Mouse (Mus musculus): ENCODE measurements around the gene Smndc1.

The Smndc1 gene

DNA sequence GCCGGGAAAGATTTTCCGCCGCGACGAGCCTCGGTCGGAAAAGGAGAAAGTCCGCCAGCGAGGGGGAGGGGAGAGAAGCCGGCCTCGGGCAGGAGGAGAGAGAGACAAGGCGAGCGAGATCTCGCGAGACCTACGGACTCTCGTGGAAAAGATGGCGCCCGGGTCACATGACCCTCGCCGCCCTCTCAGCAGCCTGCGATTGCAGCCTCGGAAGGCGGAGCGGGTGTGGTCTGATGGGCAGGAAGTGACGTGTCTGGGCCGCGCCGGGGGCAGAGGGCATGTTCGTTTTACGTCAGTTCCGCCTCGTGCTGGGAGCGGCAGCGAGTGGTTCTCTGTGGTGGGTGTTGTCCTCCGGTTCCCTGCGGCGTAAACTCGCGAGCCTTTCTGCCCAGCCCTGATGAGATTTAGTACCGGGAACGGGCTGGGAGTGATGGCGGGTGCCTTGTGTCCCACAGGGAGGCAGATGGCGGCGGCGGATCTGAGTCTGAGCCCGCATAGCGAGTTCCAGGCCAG is at the start of gene Smndc1:
Gene Smndc1, minus strand, starts transcription at position 84 of the 513 bp plus-strand sequence.
- DNase-seq: peak; percentile 100

- no peak for DNase-seq
Measured at GRCm38 (mm10) chr19:53439340-53439739, 49.0 kb upstream of the Smndc1 start.

- no peak for DNase-seq
Measured at GRCm38 (mm10) chr19:53437991-53438390, 47.6 kb upstream of the Smndc1 start.

GRCm38 (mm10) chr19:53437311-53437958 is 47.1 kb upstream of the Smndc1 start:
- DNase-seq: peak; percentile 76 to 89

GRCm38 (mm10) chr19:53433949-53434689 is 43.7 kb upstream of the Smndc1 start:
- no peak for DNase-seq

DNA sequence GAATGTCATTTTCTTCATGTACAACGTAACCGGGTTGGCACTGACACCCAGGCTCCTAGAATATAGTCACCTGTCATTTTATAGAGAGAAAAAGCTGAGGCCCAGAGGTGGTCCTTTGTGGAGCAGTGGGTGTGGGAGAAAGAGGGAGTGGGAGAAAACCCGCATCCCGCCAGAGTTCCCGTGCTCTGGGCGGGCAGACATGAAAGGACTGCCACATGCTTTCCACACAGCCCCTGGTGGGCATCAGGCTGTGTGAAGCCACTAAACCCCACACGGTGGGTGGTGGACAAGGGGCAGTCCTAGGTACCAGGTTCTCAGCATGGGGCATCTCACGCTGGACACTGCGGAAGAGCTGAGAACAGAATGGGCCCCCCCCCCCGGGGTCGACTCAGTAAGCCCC is 40.6 kb upstream of the Smndc1 start:
- DNase-seq: no peak

GRCm38 (mm10) chr19:53430356-53430755 is 40.0 kb upstream of the Smndc1 start:
- no peak for DNase-seq

- no peak for DNase-seq
Measured at GRCm38 (mm10) chr19:53427817-53428216, 37.4 kb upstream of the Smndc1 start.

DNA sequence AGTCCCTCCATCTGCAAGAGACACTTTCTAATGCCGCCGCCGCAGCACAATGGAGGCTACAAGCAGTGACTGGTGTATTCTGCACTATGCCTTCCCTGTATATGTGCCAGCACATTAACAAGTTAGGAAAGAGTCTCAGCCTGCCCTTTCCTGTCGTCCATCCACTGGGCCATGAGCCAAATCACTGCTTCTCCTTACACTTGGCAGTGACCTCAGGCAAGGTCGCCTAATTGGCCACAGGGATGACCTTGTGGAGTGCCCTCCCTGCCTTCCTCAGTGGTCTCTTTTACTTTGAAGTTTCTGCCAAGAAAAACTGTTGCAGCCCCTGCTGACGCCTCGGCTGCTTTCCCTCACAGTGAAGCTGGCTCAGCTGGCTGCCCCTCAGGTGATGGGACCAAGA is 37.0 kb upstream of the Smndc1 start:
- peak; percentile 54 to 61 for DNase-seq

DNA sequence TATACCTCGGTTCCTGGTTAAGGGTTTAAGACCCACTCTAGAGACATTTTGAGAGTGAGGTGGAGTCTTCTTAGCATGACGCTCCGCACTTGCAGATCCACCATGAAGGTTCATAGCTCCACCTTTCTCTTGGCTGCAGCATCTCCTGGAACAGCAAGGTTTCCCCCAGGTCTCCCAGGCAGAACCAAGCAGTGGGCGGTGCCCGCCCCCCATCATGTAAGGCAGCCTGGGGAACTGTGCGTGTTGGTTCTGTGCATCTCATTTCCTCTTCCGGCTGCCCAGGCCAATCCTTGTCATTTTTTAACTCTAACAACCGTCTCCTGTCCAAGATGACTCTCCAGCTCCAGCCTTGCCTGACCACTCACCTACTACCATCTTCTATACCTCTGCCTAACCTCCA is 35.4 kb upstream of the Smndc1 start:
- DNase-seq: no peak

GRCm38 (mm10) chr19:53424629-53425028 is 34.3 kb upstream of the Smndc1 start:
- peak; percentile 48 to 76 for DNase-seq

DNA sequence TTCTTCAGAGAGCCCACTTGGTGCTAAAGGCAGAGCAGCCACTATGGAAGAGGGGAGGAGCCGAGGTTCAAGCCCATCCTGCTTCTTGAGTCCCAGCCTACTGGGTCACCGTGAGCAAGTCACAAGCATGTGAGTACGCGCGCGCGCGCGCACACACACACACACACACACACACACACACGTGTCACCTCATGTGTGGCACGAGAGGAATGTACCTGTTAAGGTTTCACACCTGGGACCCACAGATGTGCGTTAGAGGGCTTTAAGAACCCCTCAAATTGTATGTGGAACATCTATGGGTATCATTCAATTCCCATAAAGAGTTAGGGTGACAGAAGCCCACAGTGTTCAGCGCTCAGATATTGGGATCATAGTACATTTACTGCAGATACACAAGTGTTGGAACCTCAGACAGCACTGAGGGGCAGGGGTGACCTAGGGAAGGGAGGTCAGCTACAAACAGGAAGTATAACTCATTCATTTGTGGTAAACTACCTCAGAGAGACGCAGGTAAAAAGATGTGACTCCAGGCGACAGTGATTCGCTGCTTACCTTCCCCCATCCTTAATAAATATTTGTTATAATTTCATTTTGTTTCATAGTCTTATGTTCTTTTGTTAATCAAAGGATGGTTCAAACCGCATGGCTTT is 33.6 kb upstream of the Smndc1 start:
- no peak for DNase-seq

DNA sequence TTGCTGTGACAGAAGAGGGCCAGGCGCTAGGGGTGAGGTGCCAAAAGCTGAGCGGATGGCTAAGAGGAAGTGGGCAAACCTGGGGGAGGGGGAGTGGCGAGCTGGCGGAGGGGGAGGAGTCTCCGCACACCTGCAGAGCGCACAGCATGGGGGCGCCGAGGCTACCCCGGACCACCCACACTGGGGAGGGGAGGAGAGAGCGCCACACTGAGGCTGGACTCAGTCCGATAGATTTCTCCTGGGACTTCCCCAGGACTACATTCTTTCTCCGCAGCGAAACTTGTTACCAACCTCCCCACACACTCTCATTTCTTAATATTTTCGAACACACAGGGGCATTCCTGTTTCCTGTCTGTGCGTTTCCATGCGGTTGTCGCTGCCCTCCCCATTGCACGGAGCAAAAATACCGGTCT is 33.0 kb upstream of the Smndc1 start:
- no peak for DNase-seq

GRCm38 (mm10) chr19:53422358-53423308 is 32.3 kb upstream of the Smndc1 start:
- DNase-seq: no peak

DNA sequence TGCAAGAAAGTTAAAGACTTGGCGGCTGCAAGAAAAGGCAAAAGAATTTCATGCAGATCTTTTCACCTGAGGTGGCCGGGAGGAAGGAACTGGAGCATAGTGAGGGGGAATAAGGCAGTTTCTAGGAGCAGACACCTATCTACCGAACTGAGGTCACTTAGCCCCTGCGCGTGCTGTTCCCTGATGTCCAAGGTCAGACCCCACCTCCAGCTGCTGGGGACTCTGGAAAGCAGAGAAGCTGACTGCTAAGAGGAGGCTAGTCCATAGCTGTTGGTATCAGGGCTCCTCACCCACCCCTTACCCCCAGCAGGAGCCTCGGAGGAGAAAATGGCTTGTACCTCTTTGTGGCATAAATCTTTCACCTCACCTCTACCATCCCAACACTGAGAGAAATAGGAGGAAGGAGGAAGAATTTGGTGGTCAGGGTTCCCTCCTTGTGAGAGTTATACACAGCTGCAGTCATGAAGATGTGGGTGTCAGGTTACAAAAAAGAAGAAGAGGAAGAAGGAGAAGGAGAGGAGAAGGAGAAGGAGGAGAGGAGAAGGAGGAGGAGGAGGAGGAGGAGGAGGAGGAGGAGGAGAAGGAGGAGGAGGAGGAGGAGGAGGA is 31.3 kb upstream of the Smndc1 start:
- DNase-seq: no peak

DNA sequence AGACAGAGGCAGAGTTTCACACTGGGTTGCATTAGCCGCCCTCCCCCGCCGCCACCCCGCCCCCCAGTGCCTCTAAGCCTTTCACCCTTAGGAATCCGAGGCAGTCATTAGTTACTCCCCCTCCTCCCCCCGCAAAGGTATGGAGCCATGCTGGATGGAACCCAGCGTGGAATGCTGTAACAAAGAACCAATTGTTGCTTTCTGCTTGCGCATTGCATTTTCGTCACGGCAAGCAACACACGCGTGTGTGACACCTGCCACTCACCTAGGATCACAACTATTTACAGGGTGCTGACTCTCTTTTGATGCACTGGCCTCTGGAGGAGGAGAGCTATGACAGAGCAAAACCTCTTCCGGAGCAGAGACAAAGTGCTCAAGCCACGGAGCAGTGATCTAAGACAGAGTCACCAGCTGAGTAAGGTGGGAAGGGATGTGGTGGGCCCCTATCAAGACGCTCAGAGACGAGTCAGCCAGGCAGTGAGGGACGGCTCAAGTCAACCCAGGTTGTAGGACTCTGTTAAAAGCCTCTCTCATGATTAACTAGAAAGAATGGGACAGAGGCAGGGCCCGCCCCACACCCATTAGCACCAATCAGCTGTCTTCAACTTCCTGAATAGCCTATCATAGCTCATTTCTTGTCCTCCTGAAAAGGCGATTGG is 30.7 kb upstream of the Smndc1 start:
- DNase-seq: peak; percentile 85 to 89

- peak; percentile 50 to 67 for DNase-seq
Measured at GRCm38 (mm10) chr19:53419834-53420233, 29.5 kb upstream of the Smndc1 start.

DNA sequence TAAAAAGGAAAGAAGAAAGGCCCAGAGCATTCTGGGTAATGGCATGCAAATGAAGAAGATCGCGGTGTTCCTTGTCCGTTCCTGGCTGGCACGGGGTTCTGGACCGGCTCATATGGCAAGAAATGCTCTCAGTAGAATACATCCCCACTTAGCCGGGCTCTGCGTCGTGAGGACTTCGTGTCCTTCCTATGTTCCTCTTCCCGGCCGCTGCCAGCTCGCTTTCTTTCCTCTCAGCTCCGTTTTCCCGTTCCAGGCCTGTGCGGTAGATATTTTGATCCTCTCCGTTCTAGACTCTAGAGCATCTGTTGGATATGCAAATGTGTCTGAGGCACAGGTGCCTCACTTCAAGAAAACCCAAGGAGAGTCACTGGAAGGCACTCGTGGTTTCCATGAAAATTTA is 24.8 kb upstream of the Smndc1 start:
- DNase-seq: no peak

- DNase-seq: no peak
Measured at GRCm38 (mm10) chr19:53414650-53415049, 24.3 kb upstream of the Smndc1 start.

DNA sequence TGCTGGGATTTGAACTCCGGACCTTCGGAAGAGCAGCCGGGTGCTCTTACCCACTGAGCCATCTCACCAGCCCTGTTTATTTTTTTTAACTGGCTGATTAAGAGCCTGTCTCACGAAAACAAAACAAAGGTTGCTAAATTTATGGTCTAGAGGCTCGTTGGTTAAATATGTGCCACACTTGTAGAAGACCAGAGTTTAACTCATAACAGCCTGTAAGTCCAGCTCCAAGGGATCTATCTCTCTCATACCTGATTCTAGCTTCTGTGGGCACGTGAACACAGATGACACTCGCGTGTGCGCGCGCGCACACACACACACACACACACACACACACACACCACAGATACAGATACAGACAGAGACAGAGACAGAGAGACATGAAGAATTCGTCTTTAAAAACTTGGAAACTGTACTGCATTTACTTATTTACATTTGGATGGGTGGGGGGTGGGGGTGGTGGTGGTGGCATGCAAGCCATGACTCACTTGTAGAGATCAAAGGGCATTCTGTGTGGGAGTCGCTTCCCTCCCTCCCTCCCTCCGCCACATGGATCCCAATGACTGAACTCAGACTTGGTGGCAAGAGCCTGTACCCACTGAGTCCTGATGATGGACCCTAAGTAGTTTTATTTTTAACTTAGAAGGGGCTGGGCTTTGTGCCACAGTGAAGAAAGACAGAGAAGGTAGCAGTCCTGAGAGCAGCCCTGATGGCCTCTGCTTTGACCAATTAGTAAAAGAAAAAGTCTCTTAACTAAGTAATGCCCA is 23.4 kb upstream of the Smndc1 start:
- peak in 1 of 2 experiments; percentile 21 for DNase-seq
